In the genomic region with DNA sequence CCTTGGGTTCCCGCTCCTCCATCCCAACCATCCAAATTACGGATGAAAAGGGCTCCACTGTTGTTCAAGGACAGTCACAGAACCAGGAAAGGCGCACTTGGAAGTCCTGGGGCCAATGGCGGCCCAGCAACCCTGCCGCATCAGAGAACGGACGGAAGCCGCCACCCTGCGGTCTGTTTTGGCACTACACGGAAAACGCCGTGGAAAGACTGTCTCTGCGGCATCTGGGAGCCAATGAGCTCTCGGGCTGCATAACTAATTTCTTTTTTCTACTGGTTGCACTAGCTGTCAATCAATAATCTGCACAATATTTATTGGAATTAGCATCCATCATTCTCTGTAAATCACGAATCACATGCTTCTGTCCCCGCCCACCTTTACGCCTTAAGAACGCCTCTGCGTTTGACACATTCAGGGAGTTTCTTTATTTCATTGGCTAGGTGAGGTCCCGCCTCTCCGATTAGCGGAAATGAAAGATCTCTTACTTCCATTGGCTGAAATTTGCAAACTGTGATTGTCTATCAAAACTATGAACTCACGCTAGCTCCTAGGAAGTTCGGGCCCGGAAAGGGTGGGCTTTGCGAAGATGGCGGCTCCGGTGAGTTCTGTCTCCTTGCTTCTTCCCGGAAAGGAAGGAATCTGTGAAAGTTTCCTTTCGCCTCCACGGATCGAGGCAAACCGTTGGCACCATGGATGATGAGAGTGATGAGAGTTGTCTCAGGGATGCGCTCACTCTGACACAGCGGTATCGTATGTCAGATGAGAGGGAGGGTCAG, we compare ENCODE assay signal across 8 mouse cellular contexts. TPM values are rescaled to one million over a fixed set of nuclear protein-coding genes. Genes with fewer than 3 reads are reported as not detected.
DNase-seq lines count a peak whose midpoint lies in the region; ATAC-seq and TF ChIP-seq lines count a peak whose summit lies in the region.

A gene (plus strand): TSS at position 464 of the 776 bp plus-strand sequence.

- peak; percentile 62 for TF ChIP-seq POLR2A in testis, adult 2 months (IDR thresholded peaks at IDR 0.05; ENCODE audit: control insufficient read depth, low read depth, low read length)

- no peaks in the 10 kb centered on the region for H3K9me3 ChIP-seq in E14TG2a.4 (ENCODE audit: low read length)
- no peaks in the 10 kb centered on the region for H3K9me3 ChIP-seq in forebrain, embryonic 12.5 days
- no peaks in the 10 kb centered on the region for H3K9me3 ChIP-seq in heart, postnatal 0 days (replicated peaks; ENCODE audit: control insufficient read depth, low read length)
- H3K9me3 ChIP-seq in liver, embryonic 16.5 days (replicated peaks; ENCODE audit: control insufficient read depth, low read length): no peaks in the 10 kb centered on the region
- no peaks in the 10 kb centered on the region for H3K9me3 ChIP-seq in neural tube, embryonic 13.5 days

- H3K4me3 ChIP-seq in E14TG2a.4 (replicated peaks; ENCODE audit: low read length): peak within 1 kb of the TSS; percentile 92
- H3K4me3 ChIP-seq in forebrain, embryonic 12.5 days (replicated peaks): peak within 1 kb of the TSS; percentile 80
- peak within 1 kb of the TSS; percentile 78 for H3K4me3 ChIP-seq in heart, postnatal 0 days (ENCODE audit: low read depth, low read length)
- peak within 1 kb of the TSS; percentile 95 for H3K4me3 ChIP-seq in liver, embryonic 16.5 days (ENCODE audit: low read depth, low read length)
- H3K4me3 ChIP-seq in neural tube, embryonic 13.5 days: peak within 1 kb of the TSS; percentile 85
- peak within 1 kb of the TSS; percentile 89 for H3K4me3 ChIP-seq in testis, adult 2 months (ENCODE audit: control insufficient read depth, low read depth, low read length)

- H3K4me2 ChIP-seq in forebrain, embryonic 12.5 days: peak within 1 kb of the TSS; percentile 79
- H3K4me2 ChIP-seq in heart, postnatal 0 days (ENCODE audit: low read depth, low read length): peak within 1 kb of the TSS; percentile 91
- H3K4me2 ChIP-seq in liver, embryonic 16.5 days (ENCODE audit: low read depth, low read length): peak within 1 kb of the TSS; percentile 97
- peak within 1 kb of the TSS; percentile 83 for H3K4me2 ChIP-seq in neural tube, embryonic 13.5 days

- H3K36me3 ChIP-seq in E14TG2a.4 (ENCODE audit: insufficient read depth, low read length): peaks cover 31% of the 10 kb centered on the region
- peaks cover 10% of the 10 kb centered on the region for H3K36me3 ChIP-seq in forebrain, embryonic 12.5 days (replicated peaks)
- H3K36me3 ChIP-seq in heart, postnatal 0 days (replicated peaks; ENCODE audit: control insufficient read depth, insufficient read depth, low read length): peaks cover 20% of the 10 kb centered on the region
- peaks cover 7% of the 10 kb centered on the region; the same call in 1 of the 2 replicates for H3K36me3 ChIP-seq in liver, embryonic 16.5 days (ENCODE audit: control insufficient read depth, insufficient read depth)
- H3K36me3 ChIP-seq in neural tube, embryonic 13.5 days: peaks cover 19% of the 10 kb centered on the region
- H3K36me3 ChIP-seq in testis, adult 2 months (ENCODE audit: control insufficient read depth, insufficient read depth, low read length): no peaks in the 10 kb centered on the region

- peak; percentile 98 for DNase-seq in c-Kit-positive CD71-positive TER-119-positive erythroid progenitor cells, embryonic 14.5 days (ENCODE audit: low spot score)
- DNase-seq in heart, postnatal 0 days (ENCODE audit: low spot score): peak; percentile 100
- peak; percentile 99 for DNase-seq in kidney, postnatal 4 days

- peak within 1 kb of the TSS; percentile 91 for H3K27ac ChIP-seq in forebrain, embryonic 12.5 days
- H3K27ac ChIP-seq in heart, postnatal 0 days (ENCODE audit: low read depth): peak within 1 kb of the TSS; percentile 98
- H3K27ac ChIP-seq in liver, embryonic 16.5 days (ENCODE audit: low read length): peak within 1 kb of the TSS; percentile 86
- H3K27ac ChIP-seq in neural tube, embryonic 13.5 days (replicated peaks): peak within 1 kb of the TSS; percentile 95
- peak within 1 kb of the TSS; percentile 94 for H3K27ac ChIP-seq in testis, adult 2 months (ENCODE audit: control insufficient read depth, insufficient read depth, low read depth, low read length)

- TF ChIP-seq EP300 in heart, postnatal 0 days (IDR thresholded peaks at IDR 0.05; ENCODE audit: low read depth): peak; percentile 94

- under 1% methylated on average over 36 of the region's 36 CpGs for WGBS in forebrain, embryonic 12.5 days
- under 1% methylated on average over 36 of the region's 36 CpGs for WGBS in heart, postnatal 0 days
- under 1% methylated on average over 36 of the region's 36 CpGs for WGBS in liver, embryonic 16.5 days (ENCODE audit: insufficient replicate concordance)
- WGBS in neural tube, embryonic 13.5 days: under 1% methylated on average over 36 of the region's 36 CpGs

- TF ChIP-seq CTCF in E14TG2a.4 (conservative IDR thresholded peaks at IDR 0.05; ENCODE audit: low read length): peak; percentile 69
- TF ChIP-seq CTCF in heart, postnatal 0 days (IDR thresholded peaks at IDR 0.05; ENCODE audit: low read depth): peak; percentile 93
- peak; percentile 82; the same call in 1 of the 2 replicates for TF ChIP-seq CTCF in testis, adult 2 months (IDR thresholded peaks at IDR 0.05; ENCODE audit: control insufficient read depth, insufficient read depth, insufficient replicate concordance, low read depth, low read length)

- ATAC-seq in forebrain, embryonic 12.5 days (ENCODE audit: low FRiP score): peak; percentile 96
- peak; percentile 91 for ATAC-seq in heart, postnatal 0 days (ENCODE audit: insufficient read depth, low read depth)
- ATAC-seq in liver, embryonic 16.5 days (ENCODE audit: low read depth): peak; percentile 94
- peak; percentile 97 for ATAC-seq in neural tube, embryonic 13.5 days (ENCODE audit: low read depth)

- H3K4me1 ChIP-seq in E14TG2a.4 (replicated peaks; ENCODE audit: low read depth, low read length): peaks cover 9% of the 10 kb centered on the region
- peaks cover 14% of the 10 kb centered on the region for H3K4me1 ChIP-seq in forebrain, embryonic 12.5 days
- 0 out of 2 replicates have a peak, but pooled peaks cover 3% of the 10 kb centered on the region for H3K4me1 ChIP-seq in heart, postnatal 0 days (ENCODE audit: control insufficient read depth, insufficient read depth)
- peaks cover 9% of the 10 kb centered on the region for H3K4me1 ChIP-seq in liver, embryonic 16.5 days (ENCODE audit: control insufficient read depth, low read depth, low read length)
- peaks cover 19% of the 10 kb centered on the region for H3K4me1 ChIP-seq in neural tube, embryonic 13.5 days (replicated peaks)
- H3K4me1 ChIP-seq in testis, adult 2 months (ENCODE audit: control insufficient read depth, insufficient read depth, low read length): peaks cover 4% of the 10 kb centered on the region

- H3K9ac ChIP-seq in forebrain, embryonic 12.5 days: peak within 1 kb of the TSS; percentile 81
- peak within 1 kb of the TSS; percentile 80 for H3K9ac ChIP-seq in heart, postnatal 0 days (replicated peaks; ENCODE audit: low read depth, low read length)
- peak within 1 kb of the TSS; percentile 84 for H3K9ac ChIP-seq in liver, embryonic 16.5 days (ENCODE audit: low read depth, low read length)
- H3K9ac ChIP-seq in neural tube, embryonic 13.5 days: peak within 1 kb of the TSS; percentile 83

- no peaks in the 10 kb centered on the region for H3K27me3 ChIP-seq in E14TG2a.4 (ENCODE audit: insufficient read depth, low read length)
- no peaks in the 10 kb centered on the region for H3K27me3 ChIP-seq in forebrain, embryonic 12.5 days
- no peaks in the 10 kb centered on the region for H3K27me3 ChIP-seq in heart, postnatal 0 days (ENCODE audit: control insufficient read depth, insufficient read depth, low read length)
- no peaks in the 10 kb centered on the region for H3K27me3 ChIP-seq in liver, embryonic 16.5 days (ENCODE audit: control insufficient read depth, insufficient read depth, low read depth, low read length)
- no peaks in the 10 kb centered on the region for H3K27me3 ChIP-seq in neural tube, embryonic 13.5 days
- H3K27me3 ChIP-seq in testis, adult 2 months (ENCODE audit: control insufficient read depth, insufficient read depth, low read length): no peaks in the 10 kb centered on the region

RNA-seq across cellular contexts. Expression of the gene that starts here (rescaled TPM):
- 71.7 and 73.3 TPM in 2 replicates for polyA plus RNA-seq in forebrain, embryonic 12.5 days (2016; fragmentation: Nextera tagmentation; extraction: Ambion mirVana)
- 20.2 and 50.1 TPM in 2 replicates for total RNA-seq in heart, postnatal 0 days (2014; rRNA removed; ENCODE audit: low replicate concordance)
- polyA plus RNA-seq in heart, postnatal 0 days (2015; fragmentation: Nextera tagmentation; extraction: Ambion mirVana): 50.0 and 50.9 TPM in 2 replicates
- 28.8 and 32.0 TPM in 2 replicates for polyA plus RNA-seq in liver, embryonic 16.5 days (2015; fragmentation: Nextera tagmentation; extraction: Ambion mirVana)
- 56.4 and 61.9 TPM in 2 replicates for polyA plus RNA-seq in neural tube, embryonic 13.5 days (2015; fragmentation: Nextera tagmentation; extraction: Ambion mirVana)
- polyA plus RNA-seq in testis, adult 2 months (2012; rRNA removed): 10.6 and 13.1 TPM in 2 replicates

Comparison
In these comparisons a context has a peak if more than half of its experiments do, and no peak if none do; other contexts are left out.
1. Peak in every context shown above with its lines: DNase-seq, ATAC-seq, H3K4me3 ChIP-seq and H3K27ac ChIP-seq.